Comparison of ENCODE assay signal across 7 mouse cellular contexts in the genomic region with DNA sequence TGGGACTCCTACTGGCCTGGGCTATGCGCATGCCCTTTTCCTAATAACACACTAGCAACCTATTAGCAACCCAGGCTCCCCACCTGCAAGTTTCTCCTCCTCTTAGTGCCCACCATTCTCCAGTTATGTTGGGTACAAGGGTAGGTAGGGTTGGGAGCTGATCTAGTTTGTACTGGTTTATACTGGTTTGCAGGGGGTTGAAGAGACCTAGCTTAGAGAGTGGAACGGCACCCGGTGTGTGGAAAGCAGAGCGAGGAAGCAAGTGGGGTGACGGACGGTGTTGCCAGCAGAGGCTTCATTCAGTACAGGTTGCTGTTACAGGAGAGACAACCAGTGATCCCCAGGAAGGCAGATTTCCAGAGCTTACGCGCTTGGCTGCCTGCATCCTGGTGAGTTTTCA. TPM values are rescaled to one million over a fixed set of nuclear protein-coding genes. Genes with fewer than 3 reads are reported as not detected.
DNase-seq lines count a peak whose midpoint lies in the region; ATAC-seq and TF ChIP-seq lines count a peak whose summit lies in the region.
"Not testable (repeated sequence)": the region's sequence is repeated elsewhere in the genome, so short reads cannot be mapped to it uniquely, and the experiment has no call there.

A gene (plus strand): TSS at position 301 of the 400 bp plus-strand sequence.

- H3K27ac ChIP-seq in forebrain, embryonic 11.5 days (ENCODE audit: low read depth, low read length); hindbrain, embryonic 15.5 days (replicated peaks); liver, embryonic 15.5 days (replicated peaks); midbrain, postnatal 0 days (ENCODE audit: low read depth, low read length): not testable (repeated sequence)

- H3K4me1 ChIP-seq in forebrain, embryonic 11.5 days (replicated peaks; ENCODE audit: control insufficient read depth, insufficient read depth, low read length); hindbrain, embryonic 15.5 days (replicated peaks); liver, embryonic 15.5 days (replicated peaks); midbrain, postnatal 0 days (ENCODE audit: insufficient read depth, low read length): not testable (repeated sequence)

- H3K36me3 ChIP-seq in forebrain, embryonic 11.5 days (ENCODE audit: control insufficient read depth, insufficient read depth, low read length); hindbrain, embryonic 15.5 days; liver, embryonic 15.5 days (replicated peaks); midbrain, postnatal 0 days (ENCODE audit: insufficient read depth, low read length): not testable (repeated sequence)

- not testable (repeated sequence) for TF ChIP-seq CTCF in midbrain, postnatal 0 days (IDR thresholded peaks at IDR 0.05)

- not testable (repeated sequence) for H3K27me3 ChIP-seq in forebrain, embryonic 11.5 days (ENCODE audit: control insufficient read depth, insufficient read depth, low read length); hindbrain, embryonic 15.5 days; liver, embryonic 15.5 days; midbrain, postnatal 0 days (ENCODE audit: insufficient read depth, low read length)

- no CpG with 5 or more reads among the region's 8 CpGs for WGBS in forebrain, embryonic 11.5 days
- WGBS in hindbrain, embryonic 15.5 days, result 89% methylated on average over 1 of the region's 8 CpGs
- 55% methylated on average over 1 of the region's 8 CpGs for WGBS in liver, embryonic 15.5 days (ENCODE audit: insufficient replicate concordance)
- WGBS in midbrain, postnatal 0 days, result no CpG with 5 or more reads among the region's 8 CpGs

- H3K9me3 ChIP-seq in forebrain, embryonic 11.5 days (ENCODE audit: control insufficient read depth, low read length); hindbrain, embryonic 15.5 days; liver, embryonic 15.5 days (replicated peaks); midbrain, postnatal 0 days (ENCODE audit: low read length): not testable (repeated sequence)

- not testable (repeated sequence) for DNase-seq in adrenal gland, postnatal 25 days; forebrain, embryonic 11.5 days (ENCODE audit: low spot score); heart, adult 8-10 months (ENCODE audit: low spot score); layer of hippocampus, postnatal 36 days; midbrain, postnatal 0 days (ENCODE audit: low spot score)

- not testable (repeated sequence) for H3K4me3 ChIP-seq in forebrain, embryonic 11.5 days (ENCODE audit: low read depth, low read length); hindbrain, embryonic 15.5 days; liver, embryonic 15.5 days (replicated peaks); midbrain, postnatal 0 days (ENCODE audit: low read depth, low read length)

- ATAC-seq in forebrain, embryonic 11.5 days (replicated peaks; ENCODE audit: low FRiP score); hindbrain, embryonic 15.5 days (ENCODE audit: low FRiP score, low read depth); liver, embryonic 15.5 days (ENCODE audit: insufficient read depth); midbrain, postnatal 0 days (ENCODE audit: low FRiP score): not testable (repeated sequence)

- not testable (repeated sequence) for H3K4me2 ChIP-seq in forebrain, embryonic 11.5 days (ENCODE audit: low read depth, low read length, severe bottlenecking); hindbrain, embryonic 15.5 days; liver, embryonic 15.5 days; midbrain, postnatal 0 days (ENCODE audit: low read depth, low read length, poor library complexity, severe bottlenecking)

- H3K9ac ChIP-seq in forebrain, embryonic 11.5 days (ENCODE audit: low read length); hindbrain, embryonic 15.5 days; liver, embryonic 15.5 days; midbrain, postnatal 0 days (replicated peaks; ENCODE audit: low read length, poor library complexity, severe bottlenecking): not testable (repeated sequence)

RNA-seq across cellular contexts. Expression of the gene that starts here (rescaled TPM):
- 474 TPM in 2 replicates for total RNA-seq in adrenal gland, postnatal 25 days (2021)
- polyA plus RNA-seq in forebrain, embryonic 11.5 days (2014; fragmentation: Nextera tagmentation; extraction: Ambion mirVana), result 95.8 and 118 TPM in 2 replicates
- total RNA-seq in heart, adult 8-10 months (2022), result 100 to 1,000 TPM; 180 to 197 (median 191) TPM
- polyA plus RNA-seq in hindbrain, embryonic 15.5 days (2015; fragmentation: Nextera tagmentation; extraction: Ambion mirVana), result 107 and 116 TPM in 2 replicates
- 10 to 100 TPM; 37.0 to 38.8 TPM for total RNA-seq in layer of hippocampus, postnatal 36 days (2021)
- 131 and 133 TPM in 2 replicates for polyA plus RNA-seq in liver, embryonic 15.5 days (2015; fragmentation: Nextera tagmentation; extraction: Ambion mirVana)
- 12.6 and 21.9 TPM in 2 replicates for total RNA-seq in midbrain, postnatal 0 days (2014; rRNA removed)
- polyA plus RNA-seq in midbrain, postnatal 0 days (2015; fragmentation: Nextera tagmentation; extraction: Ambion mirVana), result 79.6 and 83.9 TPM in 2 replicates
